Mouse (Mus musculus): ENCODE results near the gene Map4k4. TPM values are rescaled to one million over a fixed set of nuclear protein-coding genes. Genes with fewer than 3 reads are reported as not detected.

The Map4k4 gene
- total and polyA plus RNA-seq, 3 experiments = 0.04 to 0.21 TPM; not detected in 1

DNA sequence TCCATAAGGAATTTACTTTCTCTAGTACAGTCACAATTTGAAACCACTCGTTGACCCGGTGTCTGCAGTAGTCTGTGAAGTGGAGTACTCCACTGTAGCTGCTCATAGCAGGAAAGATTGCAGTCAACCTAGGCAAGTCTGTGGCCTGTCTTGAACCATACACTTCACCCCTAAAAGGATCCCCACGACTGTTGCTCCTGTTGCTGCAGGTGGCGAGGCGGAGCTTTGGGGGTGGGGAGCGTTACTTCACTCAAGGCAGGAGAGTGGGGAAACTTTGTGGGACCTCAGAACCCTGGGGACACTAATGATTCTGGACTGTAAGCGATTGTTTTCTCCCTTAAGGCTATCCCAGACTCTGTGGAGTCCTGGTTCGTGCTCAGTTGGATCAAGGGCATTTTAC, 34.2 kb downstream of the Map4k4 start:
- DNase-seq (ENCODE audit: low read depth, low spot score) = no peak
- no peak overlapping the region for H3K9ac ChIP-seq (ENCODE audit: control insufficient read depth, low read depth, low read length, poor library complexity, severe bottlenecking)
- H3K79me2 ChIP-seq (ENCODE audit: control insufficient read depth, insufficient read depth, low read length, poor library complexity) = no peaks in the 10 kb centered on the region
- no peaks in the 10 kb centered on the region for H3K9me3 ChIP-seq (replicated peaks; ENCODE audit: insufficient read depth, low read length)
- no peaks in the 10 kb centered on the region for H3K4me1 ChIP-seq (ENCODE audit: control insufficient read depth in 1 of 2, insufficient read depth in 2 of 2, low read length in 2 of 2)
- H3K27me3 ChIP-seq (ENCODE audit: control insufficient read depth in 1 of 2, insufficient read depth in 2 of 2, low read length in 2 of 2) = no peaks in the 10 kb centered on the region
- H3K36me3 ChIP-seq (ENCODE audit: control insufficient read depth in 1 of 2, insufficient read depth in 2 of 2, low read length in 2 of 2) = no peaks in the 10 kb centered on the region
- TF ChIP-seq ZNF384 (IDR thresholded peaks at IDR 0.05; ENCODE audit: low read depth, low read length) = no peak
- no peak for TF ChIP-seq JUND (IDR thresholded peaks at IDR 0.05; ENCODE audit: low read depth, low read length)
- TF ChIP-seq RCOR1 (IDR thresholded peaks at IDR 0.05; ENCODE audit: low read depth, low read length) = no peak
- TF ChIP-seq MAFK (IDR thresholded peaks at IDR 0.05; ENCODE audit: borderline replicate concordance, low read depth, low read length) = no peak
- no peak for TF ChIP-seq E2F4 (IDR thresholded peaks at IDR 0.05; ENCODE audit: borderline replicate concordance, low read depth, low read length)
- TF ChIP-seq MYB (IDR thresholded peaks at IDR 0.05; ENCODE audit: low read depth, low read length) = no peak
- TF ChIP-seq POLR2AphosphoS5 (IDR thresholded peaks at IDR 0.05; ENCODE audit: borderline replicate concordance, low read depth, low read length) = no peak
- TF ChIP-seq RAD21 (IDR thresholded peaks at IDR 0.05; ENCODE audit: low read depth, low read length) = no peak
- TF ChIP-seq TBP (IDR thresholded peaks at IDR 0.05; ENCODE audit: low read depth, low read length) = no peak
- no peak for TF ChIP-seq ZMIZ1 (IDR thresholded peaks at IDR 0.05; ENCODE audit: low read depth, low read length)
- TF ChIP-seq USF1 (IDR thresholded peaks at IDR 0.05; ENCODE audit: low read depth, low read length) = no peak
- no peak for TF ChIP-seq POLR2AphosphoS2 (IDR thresholded peaks at IDR 0.05; ENCODE audit: low read length)
- TF ChIP-seq CTCF (IDR thresholded peaks at IDR 0.05 in 2 of 3, conservative IDR thresholded peaks at IDR 0.05 in 1 of 3; ENCODE audit: control insufficient read depth in 1 of 3, insufficient read depth in 1 of 3, low read depth in 2 of 3, low read length in 3 of 3, poor library complexity in 1 of 3, severe bottlenecking in 1 of 3) = no peak
- TF ChIP-seq EP300 (IDR thresholded peaks at IDR 0.05; ENCODE audit: low read depth in 1 of 2, low read length in 2 of 2) = no peak
- no peak overlapping the region for H3K27ac ChIP-seq (ENCODE audit: control insufficient read depth, low read depth, low read length)
- no peak overlapping the region for H3K4me3 ChIP-seq (ENCODE audit: control insufficient read depth in 1 of 2, insufficient read depth in 1 of 2, low read depth in 2 of 2, low read length in 2 of 2)

DNA sequence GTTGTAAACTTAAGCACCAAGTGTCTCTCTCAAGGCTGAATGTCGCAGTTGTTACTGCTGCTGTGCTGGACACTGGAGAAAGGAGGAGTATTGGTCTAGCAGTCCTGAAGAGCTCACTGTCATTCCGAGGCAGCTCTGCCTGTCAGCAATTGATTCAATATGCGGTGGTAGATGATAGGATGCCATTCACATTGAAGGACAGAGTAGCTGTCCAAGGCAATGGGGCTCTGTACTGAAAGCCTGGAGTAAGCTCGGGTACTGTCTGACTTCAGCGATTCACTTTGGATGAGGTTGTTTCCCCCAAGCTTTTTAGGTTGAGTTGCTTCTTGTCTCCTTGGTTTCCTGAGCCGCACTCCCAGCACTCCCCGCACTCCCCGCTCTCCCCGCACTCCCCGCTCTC, 34.9 kb downstream of the Map4k4 start:
- Histone ChIP-seq H3K4me3 (ENCODE audit: control insufficient read depth in 1 of 2, insufficient read depth in 1 of 2, low read depth in 2 of 2, low read length in 2 of 2) (no peak overlapping the region), H3K36me3 (ENCODE audit: control insufficient read depth in 1 of 2, insufficient read depth in 2 of 2, low read length in 2 of 2) (no peaks in the 10 kb centered on the region), H3K27me3 (ENCODE audit: control insufficient read depth in 1 of 2, insufficient read depth in 2 of 2, low read length in 2 of 2) (no peaks in the 10 kb centered on the region), H3K4me1 (ENCODE audit: control insufficient read depth in 1 of 2, insufficient read depth in 2 of 2, low read length in 2 of 2) (no peaks in the 10 kb centered on the region), H3K27ac (ENCODE audit: control insufficient read depth, low read depth, low read length) (no peak overlapping the region), H3K9ac (ENCODE audit: control insufficient read depth, low read depth, low read length, poor library complexity, severe bottlenecking) (no peak overlapping the region), H3K79me2 (ENCODE audit: control insufficient read depth, insufficient read depth, low read length, poor library complexity) (no peaks in the 10 kb centered on the region), H3K9me3 (replicated peaks; ENCODE audit: insufficient read depth, low read length) (no peaks in the 10 kb centered on the region)
- TF ChIP-seq NRF1 (IDR thresholded peaks at IDR 0.05; ENCODE audit: insufficient read depth, low read depth, low read length, poor library complexity, severe bottlenecking) = no peak
- TF ChIP-seq HCFC1 (IDR thresholded peaks at IDR 0.05; ENCODE audit: low read depth, low read length) = no peak
- no peak for TF ChIP-seq JUND (IDR thresholded peaks at IDR 0.05; ENCODE audit: low read depth, low read length)
- no peak for TF ChIP-seq E2F4 (IDR thresholded peaks at IDR 0.05; ENCODE audit: borderline replicate concordance, low read depth, low read length)
- TF ChIP-seq MAZ (IDR thresholded peaks at IDR 0.05; ENCODE audit: low read depth, low read length) = no peak
- TF ChIP-seq GATA1 (IDR thresholded peaks at IDR 0.05; ENCODE audit: low read depth, low read length) = no peak
- no peak for TF ChIP-seq GABPA (IDR thresholded peaks at IDR 0.05; ENCODE audit: low read depth, low read length)
- no peak for DNase-seq (ENCODE audit: low read depth, low spot score)

All from MEL (cell line).